Mouse (Mus musculus): ENCODE results near the gene Tff3. TPM values are rescaled to one million over a fixed set of nuclear protein-coding genes. Genes with fewer than 3 reads are reported as not detected.

Gene Tff3
- polyA plus RNA-seq (2012): not detected in 2 replicates

DNA sequence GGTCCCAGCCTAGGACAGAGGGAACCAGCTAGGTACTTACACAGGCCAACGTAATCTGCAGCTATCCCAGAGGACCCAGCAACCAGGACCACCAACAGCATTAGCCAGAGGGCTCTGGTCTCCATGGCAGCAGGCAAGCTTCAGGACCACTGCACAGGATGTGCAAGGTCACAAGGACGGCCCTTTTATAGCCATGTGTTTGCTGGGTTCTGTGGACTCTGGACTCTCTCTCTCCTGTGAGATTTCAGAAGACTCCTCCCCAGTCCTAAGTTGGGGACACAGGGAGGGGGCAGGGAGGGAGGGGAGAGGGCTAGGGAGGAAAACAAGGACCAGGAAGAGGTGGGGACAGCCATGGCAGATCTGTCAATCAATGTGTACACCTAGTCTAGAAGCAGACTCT, at the start of gene Tff3:
Gene Tff3 (minus strand): TSS at position 195 of the 400 bp plus-strand sequence.

DNA sequence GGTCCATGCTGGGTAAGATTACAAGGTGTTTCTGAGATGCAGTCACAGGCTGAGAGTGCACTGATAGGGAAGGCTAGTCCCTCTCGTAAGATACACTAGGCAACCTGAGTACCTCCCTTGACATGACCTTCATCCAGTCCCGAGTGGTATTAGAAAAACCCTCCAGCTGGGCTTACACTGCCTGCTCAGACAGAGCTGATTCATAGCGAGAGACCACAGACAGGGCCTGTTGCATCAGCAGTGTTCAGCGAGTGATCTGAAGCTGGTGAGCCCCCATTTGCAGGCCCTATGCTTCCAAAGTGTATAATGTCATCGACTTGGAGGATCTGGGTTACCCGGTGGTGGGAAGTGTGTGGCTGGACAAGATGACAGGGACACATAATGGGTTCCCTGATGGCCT, 35.7 kb upstream of the Tff3 start, which contains the start of gene Tff1:
Gene Tff1 (minus strand): TSS at position 151 of the 400 bp plus-strand sequence.

DNA sequence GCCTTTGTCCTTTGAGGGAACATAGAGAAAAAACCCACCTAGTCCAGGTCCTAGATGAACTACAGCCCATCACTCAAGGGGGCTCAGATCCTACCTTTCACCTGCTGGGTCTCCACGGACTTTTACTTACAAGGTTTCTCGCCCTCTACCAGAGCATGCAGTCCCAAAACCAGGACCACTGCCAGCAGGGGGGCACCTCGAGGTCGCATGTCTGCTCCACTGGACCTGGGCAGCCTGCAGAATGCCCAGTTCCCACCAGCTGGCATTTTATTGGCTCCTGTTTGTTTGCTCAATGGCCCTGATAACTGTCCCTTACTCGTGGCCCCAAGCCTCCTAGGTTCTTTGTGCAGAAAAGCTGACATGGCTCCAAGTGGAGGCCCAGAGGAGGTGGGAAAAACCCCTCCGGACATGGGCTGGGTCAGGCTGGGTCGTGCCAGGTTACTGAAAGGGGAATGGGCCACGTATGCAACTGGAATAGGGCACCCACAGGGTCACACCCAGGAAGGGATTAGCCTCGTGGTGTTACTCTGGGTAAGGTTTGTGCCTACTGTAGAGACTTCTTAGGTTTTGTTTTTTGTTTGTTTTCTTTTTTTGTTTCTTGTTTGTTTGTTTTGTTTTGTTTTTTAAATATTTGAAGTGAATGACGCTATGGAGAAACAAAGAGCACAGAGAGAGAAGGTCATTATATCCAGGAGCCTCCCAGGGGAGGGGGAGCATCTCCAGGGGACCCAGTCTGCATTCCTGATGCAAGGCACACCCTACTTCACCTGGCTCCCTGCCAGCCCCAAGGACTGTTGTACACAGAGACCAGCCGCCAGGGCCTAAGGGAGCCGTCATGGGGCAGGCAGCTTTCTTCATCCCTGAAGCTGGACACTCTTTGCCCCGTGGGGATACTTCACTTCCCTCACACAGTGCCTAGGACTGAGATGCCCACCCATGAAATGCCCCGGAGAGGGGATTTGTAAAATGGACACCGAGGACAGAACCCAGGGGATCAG, 14.9 kb upstream of the Tff3 start, which contains the start of gene Tff2:
Gene Tff2 (minus strand): TSS at position 243 of the 998 bp plus-strand sequence.

Other genes with a start within 250 kb of the Tff3 start
- not detected in 2 replicates for gene Glp1r, start 227.8 kb downstream of the Tff3 start, polyA plus RNA-seq (2012)
- gene Umodl1, start 175.0 kb downstream of the Tff3 start, polyA plus RNA-seq (2012): not detected in 2 replicates
- gene Abcg1, start 72.0 kb downstream of the Tff3 start, polyA plus RNA-seq (2012): 6.3 and 6.9 TPM in 2 replicates
- not detected in 2 replicates for gene Tff2, start 14.6 kb upstream of the Tff3 start, polyA plus RNA-seq (2012)
- gene Tff1, start 35.6 kb upstream of the Tff3 start, polyA plus RNA-seq (2012): not detected in 2 replicates
- 1.9 and 3.6 TPM in 2 replicates for gene Tmprss3, start 69.3 kb upstream of the Tff3 start, polyA plus RNA-seq (2012)
- 36.6 and 47.4 TPM in 2 replicates for gene Ubash3a, start 78.2 kb upstream of the Tff3 start, polyA plus RNA-seq (2012)
- 2.9 and 3.3 TPM in 2 replicates for gene Rsph1, start 147.7 kb upstream of the Tff3 start, polyA plus RNA-seq (2012)
- 9.3 and 13.6 TPM in 2 replicates for gene Slc37a1, start 157.1 kb upstream of the Tff3 start, polyA plus RNA-seq (2012)